Mouse (Mus musculus) intestine, embryonic 16.5 days (tissue): ENCODE data around the gene Pcbp1. TPM values are rescaled to one million over a fixed set of nuclear protein-coding genes. Genes with fewer than 3 reads are reported as not detected.

Experiments
- ATAC-seq: fragments of 200-750 bp; cut with Nextera tagmentation; 2 replicates; pipeline ENCODE4 v1.8.0; 2017; ENCODE audit warnings: moderate TSS enrichment, moderate library complexity
- H3K27ac ChIP-seq: fragments of 300-500 bp; sonication (generic); 2 replicates; pipeline ENCODE4 v1.5.1; 2014; ENCODE audit warnings: mild to moderate bottlenecking, low read length
- H3K27me3 ChIP-seq: fragments of 300-500 bp; sonication (generic); replicated peaks from 2 replicates; pipeline ENCODE4 v1.6.1; 2014; ENCODE audit warnings: low read length, control low read depth, mixed read lengths; ENCODE audit not compliant: control insufficient read depth, insufficient read depth
- H3K36me3 ChIP-seq: fragments of 300-500 bp; sonication (generic); 2 replicates; pipeline ENCODE4 v1.6.1; 2014; ENCODE audit warnings: low read length, control low read depth; ENCODE audit not compliant: control insufficient read depth, insufficient read depth
- H3K4me1 ChIP-seq: fragments of 300-500 bp; sonication (generic); 2 replicates; pipeline ENCODE4 v1.6.1; 2014; ENCODE audit warnings: low read length, control low read depth, mixed read lengths; ENCODE audit not compliant: control insufficient read depth, insufficient read depth
- H3K4me2 ChIP-seq: fragments of 300-500 bp; sonication (generic); 2 replicates; pipeline ENCODE4 v1.6.1; 2014; ENCODE audit warnings: low read depth, low read length, control low read depth
- H3K4me3 ChIP-seq: fragments of 300-500 bp; sonication (generic); 2 replicates; pipeline ENCODE4 v1.5.1; 2014; ENCODE audit warnings: mild to moderate bottlenecking, low read length
- H3K9ac ChIP-seq: fragments of 300-500 bp; sonication (generic); 2 replicates; pipeline ENCODE4 v1.6.1; 2014; ENCODE audit warnings: low read depth, low read length
- H3K9me3 ChIP-seq: fragments of 300-500 bp; sonication (generic); 2 replicates; pipeline ENCODE4 v1.6.1; 2016; ENCODE audit warnings: low read length, control low read depth; ENCODE audit not compliant: control insufficient read depth
- WGBS: fragments of 180-500 bp; shearing (Covaris S2); extraction: QIAGEN DNeasy Blood & Tissue Kit; methylation state at CpG from one replicate; pipeline ENCODE4 v1.1.7; 2014; 5-methylcytosine and 5-hydroxymethylcytosine counted together
- polyA plus RNA-seq: library from polyadenylated mRNA; unstranded; fragments of >200 nt; fragmentation: Nextera tagmentation; extraction: Ambion mirVana; gene quantifications from 2 replicates; pipeline ENCODE4 v1.2.1, GENCODE M21; 2015

Pcbp1 gene
- polyA plus RNA-seq, 1 experiment from 2014 or later, result 173 TPM

DNA sequence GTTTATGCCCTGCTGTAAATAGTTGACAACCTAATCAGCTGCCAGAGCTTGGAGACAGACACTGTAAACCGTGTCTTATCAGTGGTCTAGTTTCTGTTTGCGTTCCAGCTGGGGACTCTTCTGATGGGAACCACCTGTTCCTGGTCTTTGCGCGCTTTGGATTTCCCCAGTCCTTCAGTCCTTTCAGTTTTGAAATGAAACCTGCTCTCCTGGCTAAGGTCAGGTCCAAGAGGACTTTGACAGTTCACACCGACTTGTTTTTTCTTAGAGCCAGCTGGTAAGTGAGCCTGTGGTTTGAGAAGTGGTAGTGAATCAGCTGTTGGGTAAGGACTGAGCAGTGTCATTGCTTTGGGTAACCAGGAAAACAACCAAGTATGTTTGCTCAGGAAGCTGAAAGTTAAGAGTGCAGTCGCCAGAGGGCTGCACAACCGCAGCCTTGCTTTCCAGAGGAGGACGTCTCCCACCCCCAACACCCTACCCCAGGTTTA, 21.8 kb upstream of the Pcbp1 start:
- no peaks in the 10 kb centered on the region for H3K9me3 ChIP-seq
- 0 out of 2 replicates have a peak overlapping the region, but pooled peaks have one; percentile 10 for H3K9ac ChIP-seq
- 0 out of 2 replicates have a peak, but pooled peaks cover 7% of the 10 kb centered on the region for H3K4me1 ChIP-seq
- H3K4me3 ChIP-seq, result 0 out of 2 replicates have a peak overlapping the region, but pooled peaks have one; percentile 0
- H3K36me3 ChIP-seq, result peaks cover 3% of the 10 kb centered on the region; the same call in 1 of the 2 replicates
- H3K27ac ChIP-seq, result peak overlapping the region; percentile 75
- no peaks in the 10 kb centered on the region for H3K27me3 ChIP-seq
- peak overlapping the region; percentile 35 for H3K4me2 ChIP-seq
- peak; percentile 94 for ATAC-seq
- 33% methylated on average over 8 of the region's 8 CpGs for WGBS

DNA sequence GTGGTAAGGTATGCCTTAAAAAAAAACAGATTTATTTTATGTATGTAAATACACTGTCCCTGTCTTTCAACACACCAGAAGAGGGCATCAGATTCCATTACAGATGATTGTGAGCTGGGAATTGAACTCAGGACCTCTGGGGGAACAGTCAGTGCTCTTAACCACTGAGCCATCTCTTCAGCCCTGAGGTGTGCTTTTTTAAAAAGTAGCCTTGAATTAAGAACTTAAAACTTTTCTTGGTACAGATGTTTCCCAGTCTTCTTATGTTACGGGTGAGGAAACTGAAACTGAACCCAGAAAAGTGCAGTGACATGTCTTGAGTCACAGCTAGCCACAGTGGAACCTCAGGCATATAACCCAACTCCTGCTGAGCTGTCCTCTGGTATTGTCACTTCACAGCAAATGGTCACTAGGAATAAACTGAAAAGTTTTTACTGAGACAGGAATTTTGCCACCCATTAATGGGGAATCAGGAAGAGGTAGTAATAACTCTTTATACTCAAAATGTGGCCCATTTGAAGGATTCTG, 21.2 kb upstream of the Pcbp1 start:
- Histone ChIP-seq H3K4me1 (0 out of 2 replicates have a peak, but pooled peaks cover 7% of the 10 kb centered on the region), H3K4me2 (peak overlapping the region; percentile 35; the same call in 1 of the 2 replicates), H3K9ac (0 out of 2 replicates have a peak overlapping the region, but pooled peaks have one; percentile 10), H3K4me3 (no peak overlapping the region), H3K27me3 (no peaks in the 10 kb centered on the region), H3K9me3 (no peaks in the 10 kb centered on the region), H3K27ac (peak overlapping the region; percentile 75), H3K36me3 (peaks cover 3% of the 10 kb centered on the region; the same call in 1 of the 2 replicates)
- no peak for ATAC-seq
- 88% methylated on average over 1 of the region's 1 CpGs for WGBS

- Histone ChIP-seq H3K4me3 (no peak overlapping the region), H3K9ac (no peak overlapping the region), H3K27me3 (no peaks in the 10 kb centered on the region), H3K9me3 (no peaks in the 10 kb centered on the region), H3K4me1 (0 out of 2 replicates have a peak, but pooled peaks cover 7% of the 10 kb centered on the region), H3K4me2 (no peak overlapping the region), H3K27ac (no peak overlapping the region), H3K36me3 (peaks cover 10% of the 10 kb centered on the region)
- WGBS, result 53% methylated on average over 4 of the region's 4 CpGs
- ATAC-seq, result no peak
Measured at GRCm38 (mm10) chr6:86545236-86545635, 19.1 kb upstream of the Pcbp1 start.

- H3K4me1 ChIP-seq, result 0 out of 2 replicates have a peak, but pooled peaks cover 7% of the 10 kb centered on the region
- H3K36me3 ChIP-seq, result peaks cover 8% of the 10 kb centered on the region
- H3K4me3 ChIP-seq, result no peak overlapping the region
- H3K27me3 ChIP-seq, result no peaks in the 10 kb centered on the region
- no peak overlapping the region for H3K9ac ChIP-seq
- ATAC-seq, result no peak
- no peak overlapping the region for H3K4me2 ChIP-seq
- no peaks in the 10 kb centered on the region for H3K9me3 ChIP-seq
- H3K27ac ChIP-seq, result no peak overlapping the region
- 91% methylated on average over 3 of the region's 3 CpGs for WGBS
Measured at GRCm38 (mm10) chr6:86543869-86544268, 17.7 kb upstream of the Pcbp1 start.

DNA sequence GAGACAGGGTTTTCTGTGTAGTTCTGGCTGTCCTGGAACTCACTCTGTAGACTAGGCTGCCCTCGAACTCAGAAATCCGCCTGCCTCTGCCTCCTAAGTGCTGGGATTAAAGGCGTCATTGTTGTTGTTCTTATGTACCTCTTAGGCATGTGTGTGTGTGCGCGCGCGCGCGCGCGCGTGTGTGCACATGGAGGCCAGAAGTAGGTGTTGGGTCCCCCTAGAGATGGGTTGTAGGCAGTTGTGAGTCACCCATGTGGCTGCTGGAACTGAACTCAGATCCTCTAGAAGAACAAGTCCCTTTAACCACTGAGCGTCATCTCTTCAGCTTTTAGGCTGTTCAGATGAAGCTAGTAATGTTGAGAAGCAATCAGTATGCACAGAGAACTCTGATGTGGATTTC, 16.9 kb upstream of the Pcbp1 start:
- peaks cover 7% of the 10 kb centered on the region for H3K36me3 ChIP-seq

GRCm38 (mm10) chr6:86541650-86542049, 15.5 kb upstream of the Pcbp1 start:
- 87% methylated on average over 2 of the region's 2 CpGs for WGBS
- H3K4me2 ChIP-seq, result no peak overlapping the region
- peaks cover 7% of the 10 kb centered on the region for H3K36me3 ChIP-seq
- H3K9me3 ChIP-seq, result no peaks in the 10 kb centered on the region
- ATAC-seq, result no peak
- no peak overlapping the region for H3K4me3 ChIP-seq
- H3K4me1 ChIP-seq, result no peaks in the 10 kb centered on the region
- no peaks in the 10 kb centered on the region for H3K27me3 ChIP-seq
- H3K27ac ChIP-seq, result no peak overlapping the region
- H3K9ac ChIP-seq, result no peak overlapping the region

More for the DNA sequence above, 16.9 kb upstream of the Pcbp1 start:
- Histone ChIP-seq H3K9me3 (no peaks in the 10 kb centered on the region), H3K4me3 (no peak overlapping the region), H3K4me2 (no peak overlapping the region), H3K4me1 (0 out of 2 replicates have a peak, but pooled peaks cover 7% of the 10 kb centered on the region), H3K27me3 (no peaks in the 10 kb centered on the region), H3K27ac (no peak overlapping the region), H3K9ac (no peak overlapping the region)
- WGBS, result 97% methylated on average over 13 of the region's 13 CpGs
- no peak for ATAC-seq

- no peak overlapping the region for H3K4me3 ChIP-seq
- no peak overlapping the region for H3K4me2 ChIP-seq
- H3K9me3 ChIP-seq, result no peaks in the 10 kb centered on the region
- no peaks in the 10 kb centered on the region for H3K27me3 ChIP-seq
- no peak for ATAC-seq
- WGBS, result 84% methylated on average over 1 of the region's 1 CpGs
- H3K36me3 ChIP-seq, result peaks cover 5% of the 10 kb centered on the region
- peaks cover 8% of the 10 kb centered on the region; the same call in 1 of the 2 replicates for H3K4me1 ChIP-seq
- H3K9ac ChIP-seq, result no peak overlapping the region
- no peak overlapping the region for H3K27ac ChIP-seq
Measured at GRCm38 (mm10) chr6:86528451-86528785, 2.3 kb upstream of the Pcbp1 start.

GRCm38 (mm10) chr6:86527766-86528450, 1.8 kb upstream of the Pcbp1 start:
- peak overlapping the region; percentile 99; the same call in 1 of the 2 replicates for H3K9ac ChIP-seq
- ATAC-seq, result no peak
- peak overlapping the region; percentile 100 for H3K27ac ChIP-seq
- WGBS, result 43% methylated on average over 2 of the region's 4 CpGs
- H3K9me3 ChIP-seq, result no peaks in the 10 kb centered on the region
- H3K36me3 ChIP-seq, result peaks cover 6% of the 10 kb centered on the region
- peak overlapping the region; percentile 83 for H3K4me2 ChIP-seq
- H3K4me1 ChIP-seq, result peaks cover 8% of the 10 kb centered on the region; the same call in 1 of the 2 replicates
- H3K4me3 ChIP-seq, result peak overlapping the region; percentile 94; the same call in 1 of the 2 replicates
- no peaks in the 10 kb centered on the region for H3K27me3 ChIP-seq

DNA sequence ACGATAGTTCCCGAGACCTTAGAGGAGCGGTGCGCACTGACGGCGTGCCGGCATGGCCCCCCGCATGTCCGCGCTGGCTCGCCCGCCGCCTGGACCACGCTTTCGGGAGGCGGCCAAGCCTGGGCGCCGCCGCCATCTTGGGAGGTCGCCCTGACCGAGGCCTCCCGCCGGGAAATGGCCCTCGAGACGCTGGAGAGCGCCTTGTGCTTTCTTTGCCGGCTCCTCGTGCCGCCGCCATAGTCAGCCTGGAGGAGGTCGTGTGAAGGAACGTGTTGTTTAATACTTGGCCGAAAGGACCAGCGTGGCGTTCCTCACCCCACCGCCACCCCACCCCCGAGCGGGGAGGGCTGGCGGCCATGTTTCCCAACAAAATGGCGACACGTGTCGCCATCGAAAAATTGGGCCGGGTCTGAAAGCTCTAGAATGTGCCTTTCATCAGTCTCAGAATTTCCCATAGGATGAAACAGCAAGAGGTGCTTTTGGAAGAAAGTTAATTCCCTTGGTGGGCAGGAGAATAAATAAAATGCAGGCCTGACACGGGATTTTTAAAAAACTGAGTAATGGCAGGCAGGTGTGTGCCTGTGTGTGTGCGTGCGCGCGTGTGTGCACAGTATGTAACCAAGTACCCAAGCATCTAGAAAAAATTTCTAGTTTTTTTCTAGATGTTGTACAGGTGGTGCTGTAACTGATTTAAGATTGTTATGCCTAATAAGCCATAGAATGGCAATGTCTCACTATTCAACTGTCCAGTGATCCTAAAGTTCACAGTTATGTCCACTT, 1.0 kb upstream of the Pcbp1 start:
- peak overlapping the region; percentile 94 for H3K4me3 ChIP-seq
- H3K9me3 ChIP-seq, result no peaks in the 10 kb centered on the region
- peak overlapping the region; percentile 83 for H3K4me2 ChIP-seq
- peak; percentile 67 for ATAC-seq
- H3K4me1 ChIP-seq, result peaks cover 8% of the 10 kb centered on the region; the same call in 1 of the 2 replicates
- peak overlapping the region; percentile 100 for H3K27ac ChIP-seq
- H3K36me3 ChIP-seq, result peaks cover 6% of the 10 kb centered on the region
- H3K27me3 ChIP-seq, result no peaks in the 10 kb centered on the region
- H3K9ac ChIP-seq, result peak overlapping the region; percentile 99
- 4% methylated on average over 49 of the region's 49 CpGs for WGBS
